Mouse (Mus musculus) CD4-positive, CD25-positive, alpha-beta regulatory T cell, adult 4 months (primary cell): ENCODE results near the gene Lrrc32. TPM values are rescaled to one million over a fixed set of nuclear protein-coding genes. Genes with fewer than 3 reads are reported as not detected.

Source experiments
- ATAC-seq: one replicate; pipeline ENCODE4 v1.8.0; 2017
- polyA plus RNA-seq, 2 experiments: library from polyadenylated mRNA; unstranded; fragments of 100-300 nt; shearing (Covaris generic); gene quantifications; one replicate each; pipeline ENCODE4 v1.2.1; 2017

Gene Lrrc32
- 10 to 100 TPM; 55.1 to 95.2 TPM for polyA plus RNA-seq

- ATAC-seq, result no peak
These were observed at the start of gene Lrrc32 for GRCm38 (mm10) chr7:98489131-98489530. Gene Lrrc32, plus strand, starts transcription at chr7:98489283.

- no peak for ATAC-seq
These were observed 49.1 kb upstream of the Lrrc32 start, which contains the start of gene Gucy2d for GRCm38 (mm10) chr7:98439956-98440466. Gene Gucy2d, plus strand, starts transcription at chr7:98440416.

GRCm38 (mm10) chr7:98446873-98447272 lies 42.2 kb upstream of the Lrrc32 start:
- ATAC-seq, result no peak

GRCm38 (mm10) chr7:98447585-98448308 lies 41.3 kb upstream of the Lrrc32 start:
- peak; percentile 58 for ATAC-seq

GRCm38 (mm10) chr7:98448309-98448630 lies 40.8 kb upstream of the Lrrc32 start:
- no peak for ATAC-seq

- no peak for ATAC-seq
These were observed 39.4 kb upstream of the Lrrc32 start for GRCm38 (mm10) chr7:98449696-98450095.

GRCm38 (mm10) chr7:98454397-98455120 lies 34.5 kb upstream of the Lrrc32 start:
- no peak for ATAC-seq

- ATAC-seq, result no peak
These were observed 28.8 kb upstream of the Lrrc32 start for GRCm38 (mm10) chr7:98460319-98460718.

- ATAC-seq, result peak; percentile 95
These were observed 20.0 kb upstream of the Lrrc32 start for GRCm38 (mm10) chr7:98469089-98469488.

- ATAC-seq, result no peak
These were observed 16.6 kb upstream of the Lrrc32 start for GRCm38 (mm10) chr7:98472529-98472928.

- no peak for ATAC-seq
These were observed 14.5 kb upstream of the Lrrc32 start for GRCm38 (mm10) chr7:98474558-98474957.

- ATAC-seq, result no peak
These were observed 11.9 kb upstream of the Lrrc32 start for GRCm38 (mm10) chr7:98477153-98477552.

- no peak for ATAC-seq
These were observed 8.6 kb upstream of the Lrrc32 start for GRCm38 (mm10) chr7:98480481-98480880.

- ATAC-seq, result peak; percentile 68
These were observed 7.9 kb upstream of the Lrrc32 start for GRCm38 (mm10) chr7:98481066-98481734.

GRCm38 (mm10) chr7:98481861-98482260 lies 7.2 kb upstream of the Lrrc32 start:
- no peak for ATAC-seq

GRCm38 (mm10) chr7:98482551-98483267 lies 6.4 kb upstream of the Lrrc32 start:
- ATAC-seq, result no peak

GRCm38 (mm10) chr7:98483268-98483607 lies 5.8 kb upstream of the Lrrc32 start:
- ATAC-seq, result no peak

GRCm38 (mm10) chr7:98484878-98485277 lies 4.2 kb upstream of the Lrrc32 start:
- ATAC-seq, result peak; percentile 7

- ATAC-seq, result no peak
These were observed 3.6 kb upstream of the Lrrc32 start for GRCm38 (mm10) chr7:98485508-98485907.

- no peak for ATAC-seq
These were observed 2.6 kb upstream of the Lrrc32 start for GRCm38 (mm10) chr7:98486471-98486917.

GRCm38 (mm10) chr7:98487202-98487980 lies 1.7 kb upstream of the Lrrc32 start:
- no peak for ATAC-seq
